Mouse (Mus musculus): ENCODE data around the gene Gsta2.
"Not testable (repeated sequence)": the region's sequence is repeated elsewhere in the genome, so short reads cannot be mapped to it uniquely, and the experiment has no call there.

DNA sequence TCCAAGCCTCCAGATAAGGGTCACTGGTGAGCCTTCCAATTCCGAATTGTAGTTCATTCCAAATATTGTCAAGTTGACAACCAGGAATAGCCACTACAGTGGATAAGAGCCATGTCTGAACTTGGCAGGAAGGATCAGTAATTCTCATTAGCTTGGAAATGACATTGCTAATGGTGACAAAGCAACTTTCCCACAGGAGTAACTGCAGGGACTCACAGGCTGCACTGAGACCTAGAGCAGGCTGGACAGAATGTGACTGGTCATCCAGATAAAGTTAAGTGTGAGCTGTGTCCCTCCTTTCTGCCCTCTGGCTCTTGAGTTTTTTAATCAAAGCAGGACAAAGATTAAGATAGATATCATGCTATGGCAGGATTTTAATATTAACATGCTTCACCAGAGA is 66.5 kb downstream of the Gsta2 start:
- not testable (repeated sequence) for TF ChIP-seq CTCF (IDR thresholded peaks at IDR 0.05; ENCODE audit: control insufficient read depth, insufficient read depth, insufficient replicate concordance, low read depth, low read length); POLR2A (IDR thresholded peaks at IDR 0.05; ENCODE audit: control insufficient read depth, low read depth, low read length)

Data from testis, adult 2 months (tissue).